Mouse (Mus musculus): ENCODE measurements at regions not wholly inside any gene's neighbourhood (a gene's known extent, or its start where the extent isn't known, plus 50 kb on each side); places are given as distances from the start of the nearest gene placed in this dataset.

DNA sequence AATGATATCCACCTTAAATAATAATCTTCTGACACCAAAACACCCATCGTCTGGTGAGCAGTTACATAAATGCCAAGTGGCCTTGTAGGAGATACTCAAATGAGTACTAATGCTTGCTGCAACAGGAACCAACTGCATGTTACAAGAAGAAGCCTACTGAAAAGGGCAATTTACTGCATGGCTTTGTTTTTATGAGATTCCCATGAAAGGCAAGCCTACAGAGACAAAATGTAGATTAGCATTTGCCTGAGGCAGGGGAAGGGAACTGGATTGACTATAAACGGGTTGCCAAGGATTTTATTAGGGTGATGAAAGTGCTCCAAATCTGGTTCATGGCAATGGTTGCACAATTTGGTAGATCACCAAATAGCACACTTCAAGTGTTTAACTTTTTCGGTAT lies 239.6 kb upstream of the Cdyl start:
- Histone ChIP-seq H3K9ac (ENCODE audit: low read depth, low read length) (no peak overlapping the region), H3K4me3 (ENCODE audit: insufficient read depth, low read depth, low read length) (no peak overlapping the region), H3K79me2 (ENCODE audit: control insufficient read depth, insufficient read depth, low read length) (no peaks in the 10 kb centered on the region), H3K36me3 (ENCODE audit: control insufficient read depth, insufficient read depth, low read length) (no peaks in the 10 kb centered on the region), H3K27ac (replicated peaks; ENCODE audit: insufficient read depth, low read depth, low read length) (no peak overlapping the region), H3K27me3 (ENCODE audit: control insufficient read depth, insufficient read depth, low read length) (no peaks in the 10 kb centered on the region), H3K4me1 (ENCODE audit: control insufficient read depth, insufficient read depth, low read length) (no peaks in the 10 kb centered on the region)
- WGBS, result 86% methylated on average over 3 of the region's 3 CpGs
- DNase-seq (ENCODE audit: extremely low read depth, low read depth, low spot score), result no peak
- TF ChIP-seq CTCF (IDR thresholded peaks at IDR 0.05; ENCODE audit: low read depth, low read length), result no peak
- no peak for TF ChIP-seq POLR2A (IDR thresholded peaks at IDR 0.05; ENCODE audit: extremely low read depth, insufficient read depth, low read length)

DNA sequence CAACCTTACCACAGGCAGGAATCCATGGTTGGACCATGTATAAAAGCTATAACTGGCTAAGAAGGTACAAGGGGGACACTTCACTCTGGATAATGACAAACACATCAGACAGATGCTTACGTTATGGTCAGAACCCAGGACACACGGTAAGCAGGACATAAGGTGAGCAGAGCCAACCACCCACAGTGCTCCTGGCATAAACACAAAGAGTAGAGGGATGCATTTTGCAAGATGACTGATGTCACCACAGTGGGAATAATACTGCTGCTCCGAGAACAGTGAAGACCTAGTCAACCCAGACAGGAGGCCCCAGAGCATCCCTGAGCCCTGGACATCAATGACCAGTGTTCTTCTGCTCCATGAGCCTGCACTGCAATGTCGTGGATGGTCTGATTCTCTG lies 233.6 kb upstream of the Cdyl start:
- Histone ChIP-seq H3K27ac (replicated peaks; ENCODE audit: insufficient read depth, low read depth, low read length) (no peak overlapping the region), H3K4me1 (ENCODE audit: control insufficient read depth, insufficient read depth, low read length) (no peaks in the 10 kb centered on the region), H3K9ac (ENCODE audit: low read depth, low read length) (no peak overlapping the region), H3K27me3 (ENCODE audit: control insufficient read depth, insufficient read depth, low read length) (no peaks in the 10 kb centered on the region), H3K36me3 (ENCODE audit: control insufficient read depth, insufficient read depth, low read length) (no peaks in the 10 kb centered on the region), H3K4me3 (ENCODE audit: insufficient read depth, low read depth, low read length) (no peak overlapping the region), H3K79me2 (ENCODE audit: control insufficient read depth, insufficient read depth, low read length) (no peaks in the 10 kb centered on the region)
- no peak for DNase-seq (ENCODE audit: extremely low read depth, low read depth, low spot score)
- WGBS, result 85% methylated on average over 4 of the region's 4 CpGs
- TF ChIP-seq POLR2A (IDR thresholded peaks at IDR 0.05; ENCODE audit: extremely low read depth, insufficient read depth, low read length) (no peak), CTCF (IDR thresholded peaks at IDR 0.05; ENCODE audit: low read depth, low read length) (no peak)

DNA sequence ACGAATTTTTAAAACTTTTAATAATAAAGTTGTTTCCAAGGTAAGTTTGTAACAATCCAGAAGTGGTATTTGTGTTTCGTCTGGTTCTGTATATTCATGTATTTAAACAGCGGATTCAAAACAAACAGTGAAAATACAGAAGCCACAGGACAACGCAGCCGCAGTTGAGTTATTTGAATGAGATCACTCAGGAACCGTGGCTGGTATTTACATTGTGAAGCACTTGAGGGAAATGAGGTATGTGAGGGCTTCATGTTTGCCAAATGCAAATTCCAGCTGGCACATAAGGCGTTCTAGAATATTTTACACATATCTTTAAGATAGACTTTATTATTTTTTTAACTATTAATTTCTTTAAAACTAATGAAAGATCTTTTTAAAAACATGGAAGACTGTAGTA lies 224.5 kb upstream of the Cdyl start:
- Histone ChIP-seq H3K4me1 (ENCODE audit: control insufficient read depth, insufficient read depth, low read length) (peaks cover 2% of the 10 kb centered on the region; the same call in 1 of the 2 replicates), H3K9ac (ENCODE audit: low read depth, low read length) (no peak overlapping the region), H3K27me3 (ENCODE audit: control insufficient read depth, insufficient read depth, low read length) (no peaks in the 10 kb centered on the region), H3K36me3 (ENCODE audit: control insufficient read depth, insufficient read depth, low read length) (no peaks in the 10 kb centered on the region), H3K27ac (replicated peaks; ENCODE audit: insufficient read depth, low read depth, low read length) (no peak overlapping the region), H3K4me3 (ENCODE audit: insufficient read depth, low read depth, low read length) (no peak overlapping the region), H3K79me2 (ENCODE audit: control insufficient read depth, insufficient read depth, low read length) (no peaks in the 10 kb centered on the region)
- DNase-seq (ENCODE audit: extremely low read depth, low read depth, low spot score), result no peak
- WGBS, result 39% methylated on average over 7 of the region's 7 CpGs
- TF ChIP-seq CTCF (IDR thresholded peaks at IDR 0.05; ENCODE audit: low read depth, low read length) (no peak), POLR2A (IDR thresholded peaks at IDR 0.05; ENCODE audit: extremely low read depth, insufficient read depth, low read length) (no peak)

DNA sequence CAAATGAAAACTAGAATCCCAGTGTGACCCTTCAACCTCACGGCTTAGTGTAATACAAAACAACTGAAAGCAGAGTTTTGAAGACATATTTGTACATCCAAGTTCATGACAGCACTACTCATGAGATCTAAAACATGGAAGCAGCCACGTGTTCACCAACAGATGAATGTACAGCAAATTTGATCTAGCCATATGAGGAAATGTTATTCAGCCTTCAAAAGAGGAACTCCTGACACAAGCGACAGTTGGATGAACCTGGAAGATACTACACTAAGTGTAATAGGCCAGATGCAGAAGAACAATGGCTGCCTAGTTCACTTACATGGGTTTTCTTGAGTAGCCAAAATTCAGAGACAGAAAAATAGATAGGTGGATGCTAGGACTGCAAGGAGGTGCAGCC lies 212.0 kb upstream of the Cdyl start:
- Histone ChIP-seq H3K27ac (replicated peaks; ENCODE audit: insufficient read depth, low read depth, low read length) (no peak overlapping the region), H3K79me2 (ENCODE audit: control insufficient read depth, insufficient read depth, low read length) (no peaks in the 10 kb centered on the region), H3K27me3 (ENCODE audit: control insufficient read depth, insufficient read depth, low read length) (no peaks in the 10 kb centered on the region), H3K4me1 (ENCODE audit: control insufficient read depth, insufficient read depth, low read length) (no peaks in the 10 kb centered on the region), H3K4me3 (ENCODE audit: insufficient read depth, low read depth, low read length) (no peak overlapping the region), H3K9ac (ENCODE audit: low read depth, low read length) (no peak overlapping the region), H3K36me3 (ENCODE audit: control insufficient read depth, insufficient read depth, low read length) (no peaks in the 10 kb centered on the region)
- WGBS, result 82% methylated on average over 3 of the region's 3 CpGs
- TF ChIP-seq CTCF (IDR thresholded peaks at IDR 0.05; ENCODE audit: low read depth, low read length), result no peak
- no peak for TF ChIP-seq POLR2A (IDR thresholded peaks at IDR 0.05; ENCODE audit: extremely low read depth, insufficient read depth, low read length)
- DNase-seq (ENCODE audit: extremely low read depth, low read depth, low spot score), result no peak

DNA sequence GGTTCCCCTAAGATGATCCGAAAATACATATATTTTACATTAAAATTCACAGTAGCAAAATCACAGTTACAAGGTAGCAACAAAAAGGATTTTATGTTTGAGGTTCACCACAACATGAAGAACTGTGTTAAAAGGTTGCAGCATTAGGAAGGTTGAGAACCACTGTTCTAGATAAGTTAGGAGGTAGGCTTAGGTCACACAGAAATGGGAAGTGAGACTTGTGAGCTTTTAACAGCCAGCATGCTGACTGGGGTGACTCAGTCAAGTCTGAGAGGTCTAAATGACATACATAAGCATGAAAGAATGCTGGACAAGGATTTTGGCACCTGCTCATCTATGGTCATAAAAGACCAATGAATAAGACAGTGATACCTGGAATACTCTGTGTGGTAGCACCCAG lies 207.2 kb upstream of the Cdyl start:
- Histone ChIP-seq H3K27me3 (ENCODE audit: control insufficient read depth, insufficient read depth, low read length) (0 out of 2 replicates have a peak, but pooled peaks cover 3% of the 10 kb centered on the region), H3K4me3 (ENCODE audit: insufficient read depth, low read depth, low read length) (no peak overlapping the region), H3K4me1 (ENCODE audit: control insufficient read depth, insufficient read depth, low read length) (no peaks in the 10 kb centered on the region), H3K36me3 (ENCODE audit: control insufficient read depth, insufficient read depth, low read length) (no peaks in the 10 kb centered on the region), H3K27ac (replicated peaks; ENCODE audit: insufficient read depth, low read depth, low read length) (no peak overlapping the region), H3K9ac (ENCODE audit: low read depth, low read length) (no peak overlapping the region), H3K79me2 (ENCODE audit: control insufficient read depth, insufficient read depth, low read length) (no peaks in the 10 kb centered on the region)
- DNase-seq (ENCODE audit: extremely low read depth, low read depth, low spot score), result no peak
- 83% methylated on average over 1 of the region's 1 CpGs for WGBS
- no peak for TF ChIP-seq POLR2A (IDR thresholded peaks at IDR 0.05; ENCODE audit: extremely low read depth, insufficient read depth, low read length)
- no peak for TF ChIP-seq CTCF (IDR thresholded peaks at IDR 0.05; ENCODE audit: low read depth, low read length)

DNA sequence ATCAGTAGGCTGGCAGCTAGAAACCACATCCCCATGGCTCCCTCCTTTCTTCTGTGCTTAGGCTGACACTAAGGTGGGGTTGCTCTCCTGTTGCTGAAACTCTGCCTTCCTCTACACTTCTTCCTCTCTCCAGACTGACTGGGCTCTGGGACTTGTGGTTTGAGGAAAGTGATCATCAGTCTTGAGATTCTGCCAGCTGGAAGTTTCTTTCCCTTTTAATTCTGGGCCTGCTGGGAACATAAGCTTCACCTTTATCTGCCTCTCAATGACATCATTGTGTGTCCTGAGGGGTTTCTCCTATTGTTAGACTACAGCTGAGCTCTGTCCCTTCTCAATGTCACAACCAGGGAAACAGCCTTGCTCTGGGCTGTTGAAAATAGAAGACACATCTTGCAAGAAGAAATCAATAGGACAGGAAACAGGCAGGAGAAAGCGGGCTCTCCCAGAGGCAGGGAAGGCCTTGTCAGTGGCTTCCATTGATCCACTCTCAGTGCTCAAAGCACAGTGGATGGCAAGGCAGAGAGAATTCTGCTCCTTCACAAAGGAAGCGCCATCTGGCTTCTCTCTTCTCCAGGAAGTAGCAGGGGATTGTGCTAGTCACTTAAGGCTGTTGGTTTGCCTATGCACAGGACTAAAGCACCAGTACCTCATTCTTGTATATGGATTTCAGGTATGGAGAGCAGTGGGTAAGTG lies 206.3 kb upstream of the Cdyl start:
- H3K27ac ChIP-seq (replicated peaks; ENCODE audit: insufficient read depth, low read depth, low read length), result no peak overlapping the region
- no peak overlapping the region for H3K9ac ChIP-seq (ENCODE audit: low read depth, low read length)
- no peak overlapping the region for H3K4me3 ChIP-seq (ENCODE audit: insufficient read depth, low read depth, low read length)
- no peaks in the 10 kb centered on the region for H3K36me3 ChIP-seq (ENCODE audit: control insufficient read depth, insufficient read depth, low read length)
- 0 out of 2 replicates have a peak, but pooled peaks cover 3% of the 10 kb centered on the region for H3K27me3 ChIP-seq (ENCODE audit: control insufficient read depth, insufficient read depth, low read length)
- 81% methylated on average over 2 of the region's 2 CpGs for WGBS
- no peak for TF ChIP-seq POLR2A (IDR thresholded peaks at IDR 0.05; ENCODE audit: extremely low read depth, insufficient read depth, low read length)
- no peak for TF ChIP-seq CTCF (IDR thresholded peaks at IDR 0.05; ENCODE audit: low read depth, low read length)
- no peak for DNase-seq (ENCODE audit: extremely low read depth, low read depth, low spot score)
- H3K4me1 ChIP-seq (ENCODE audit: control insufficient read depth, insufficient read depth, low read length), result no peaks in the 10 kb centered on the region
- H3K79me2 ChIP-seq (ENCODE audit: control insufficient read depth, insufficient read depth, low read length), result no peaks in the 10 kb centered on the region
